Mouse (Mus musculus) kidney, adult 11 months (tissue): ENCODE data around the gene Gsc.

Source experiments
- DNase-seq: peaks from one replicate; pipeline ENCODE4 v3.0.0; 2022

Gene Gsc

GRCm38 (mm10) chr12:104472601-104473424 lies at the start of gene Gsc:
TSS of gene Gsc (minus strand) at chr12:104473330.
- DNase-seq: no peak

- DNase-seq: no peak
Observed at GRCm38 (mm10) chr12:104519721-104520120, 46.6 kb upstream of the Gsc start.

- DNase-seq: no peak
Observed at GRCm38 (mm10) chr12:104507911-104508310, 34.8 kb upstream of the Gsc start.

GRCm38 (mm10) chr12:104492009-104492408 lies 18.9 kb upstream of the Gsc start:
- no peak for DNase-seq

- no peak for DNase-seq
Observed at GRCm38 (mm10) chr12:104486205-104486604, 13.1 kb upstream of the Gsc start.

GRCm38 (mm10) chr12:104485161-104485560 lies 12.0 kb upstream of the Gsc start:
- DNase-seq: no peak

- DNase-seq: no peak
Observed at GRCm38 (mm10) chr12:104481007-104481406, 7.9 kb upstream of the Gsc start.

- DNase-seq: no peak
Observed at GRCm38 (mm10) chr12:104478193-104478592, 5.1 kb upstream of the Gsc start.

GRCm38 (mm10) chr12:104477501-104477900 lies 4.4 kb upstream of the Gsc start:
- DNase-seq: no peak

GRCm38 (mm10) chr12:104477066-104477465 lies 3.9 kb upstream of the Gsc start:
- DNase-seq: no peak

- DNase-seq: no peak
Observed at GRCm38 (mm10) chr12:104475946-104476345, 2.8 kb upstream of the Gsc start.

GRCm38 (mm10) chr12:104474881-104475740 lies 2.0 kb upstream of the Gsc start:
- DNase-seq: no peak

- no peak for DNase-seq
Observed at GRCm38 (mm10) chr12:104474191-104474871, 1.2 kb upstream of the Gsc start.

- no peak for DNase-seq
Observed at GRCm38 (mm10) chr12:104473492-104473891, 362 bp upstream of the Gsc start.

- DNase-seq: no peak
Observed at GRCm38 (mm10) chr12:104472218-104472525, 958 bp downstream of the Gsc start.

GRCm38 (mm10) chr12:104471351-104472217 lies 1.5 kb downstream of the Gsc start:
- no peak for DNase-seq

GRCm38 (mm10) chr12:104470646-104471045 lies 2.5 kb downstream of the Gsc start:
- DNase-seq: no peak

GRCm38 (mm10) chr12:104468783-104469182 lies 4.3 kb downstream of the Gsc start:
- DNase-seq: no peak

- DNase-seq: no peak
Observed at GRCm38 (mm10) chr12:104467372-104467771, 5.8 kb downstream of the Gsc start.

GRCm38 (mm10) chr12:104466930-104467329 lies 6.2 kb downstream of the Gsc start:
- no peak for DNase-seq

GRCm38 (mm10) chr12:104461372-104461771 lies 11.8 kb downstream of the Gsc start:
- DNase-seq: no peak

- no peak for DNase-seq
Observed at GRCm38 (mm10) chr12:104459377-104459776, 13.8 kb downstream of the Gsc start.

- no peak for DNase-seq
Observed at GRCm38 (mm10) chr12:104453002-104453401, 20.1 kb downstream of the Gsc start.
